20 mouse cellular contexts compared by ENCODE assay signal in genomic region chr11:66522376-66522775, GRCm38 (mm10). TPM values are rescaled to one million over a fixed set of nuclear protein-coding genes. Genes with fewer than 3 reads are reported as not detected.
DNase-seq lines count a peak whose midpoint lies in the region; ATAC-seq and TF ChIP-seq lines count a peak whose summit lies in the region.
"Had no signal": no experiment of that assay in that cellular context is flagged by ENCODE, and none has a peak within 500 bp of the region (broad histone marks: within the 10 kb centered on the region; RNA-seq: fewer than 3 reads in every experiment).

No protein-coding gene starts in this region.

- TF ChIP-seq CTCF in brain, embryonic 14.5 days (IDR thresholded peaks at IDR 0.05; ENCODE audit: borderline replicate concordance, extremely low read depth, insufficient read depth, insufficient read length): no peak
- TF ChIP-seq CTCF in lung, postnatal 0 days (IDR thresholded peaks at IDR 0.05): no peak

- peak; percentile 17 for DNase-seq in forebrain, embryonic 14.5 days (ENCODE audit: low spot score)
- DNase-seq in forebrain, embryonic 11.5 days (ENCODE audit: low spot score): no peak
- peak; percentile 44 to 76 for DNase-seq in layer of hippocampus, adult 18-20 months (ENCODE audit: low spot score in 2 of 2)
- DNase-seq in layer of hippocampus, postnatal 10 days (ENCODE audit: low spot score in 2 of 2): no peak
- peak; percentile 39 for DNase-seq in brain, embryonic 14.5 days (ENCODE audit: low read depth)
- no peak for DNase-seq in spleen, adult 12 weeks (ENCODE audit: low spot score)
- DNase-seq in lung, postnatal 0 days (ENCODE audit: low spot score): no peak
- DNase-seq: adrenal gland, adult 2 months; cerebellum, adult 11 months; cerebellum, postnatal 14 days; embryo, embryonic 11 days; gastrocnemius, postnatal 10 days; kidney, adult 9 months; kidney, postnatal 36 days; thymus, postnatal 36 days had no signal

- H3K36me3 ChIP-seq in forebrain, embryonic 14.5 days (ENCODE audit: control insufficient read depth, insufficient read depth, low read length): no peaks in the 10 kb centered on the region
- no peaks in the 10 kb centered on the region for H3K36me3 ChIP-seq in forebrain, embryonic 11.5 days (ENCODE audit: control insufficient read depth, insufficient read depth, low read length)
- no peaks in the 10 kb centered on the region for H3K36me3 ChIP-seq in midbrain, embryonic 16.5 days (ENCODE audit: control insufficient read depth, insufficient read depth, low read length)
- no peaks in the 10 kb centered on the region for H3K36me3 ChIP-seq in lung, postnatal 0 days (ENCODE audit: insufficient read depth, low read length)
- H3K36me3 ChIP-seq: embryonic facial prominence, embryonic 15.5 days had no signal

- H3K9me3 ChIP-seq in forebrain, embryonic 14.5 days (replicated peaks; ENCODE audit: control insufficient read depth, low read length): no peaks in the 10 kb centered on the region
- H3K9me3 ChIP-seq in forebrain, embryonic 11.5 days (ENCODE audit: control insufficient read depth, low read length): no peaks in the 10 kb centered on the region
- no peaks in the 10 kb centered on the region for H3K9me3 ChIP-seq in midbrain, embryonic 16.5 days (replicated peaks; ENCODE audit: control insufficient read depth, low read length, poor library complexity, severe bottlenecking)
- no peaks in the 10 kb centered on the region for H3K9me3 ChIP-seq in lung, postnatal 0 days (ENCODE audit: low read length)
- H3K9me3 ChIP-seq: embryonic facial prominence, embryonic 15.5 days had no signal

- no peak overlapping the region for H3K27ac ChIP-seq in forebrain, embryonic 14.5 days (ENCODE audit: low read depth, low read length)
- H3K27ac ChIP-seq in forebrain, embryonic 11.5 days (ENCODE audit: low read depth, low read length): no peak overlapping the region
- H3K27ac ChIP-seq in midbrain, embryonic 16.5 days (ENCODE audit: low read length): no peak overlapping the region
- H3K27ac ChIP-seq in lung, postnatal 0 days (ENCODE audit: low read length): no peak overlapping the region
- H3K27ac ChIP-seq: embryonic facial prominence, embryonic 15.5 days had no signal

- no peak for TF ChIP-seq POLR2A in brain, embryonic 14.5 days (IDR thresholded peaks at IDR 0.05; ENCODE audit: borderline replicate concordance, extremely low read depth, insufficient read depth, insufficient read length, poor library complexity, severe bottlenecking)

- peaks cover 25% of the 10 kb centered on the region for H3K27me3 ChIP-seq in forebrain, embryonic 14.5 days (replicated peaks; ENCODE audit: control insufficient read depth, insufficient read depth, low read length)
- H3K27me3 ChIP-seq in forebrain, embryonic 11.5 days (ENCODE audit: control insufficient read depth, insufficient read depth, low read length): peaks cover 37% of the 10 kb centered on the region
- H3K27me3 ChIP-seq in midbrain, embryonic 16.5 days (ENCODE audit: control insufficient read depth, insufficient read depth, low read depth, low read length): peaks cover 20% of the 10 kb centered on the region
- H3K27me3 ChIP-seq in lung, postnatal 0 days (replicated peaks; ENCODE audit: insufficient read depth, low read length): peaks cover 37% of the 10 kb centered on the region

- no peak overlapping the region for H3K4me2 ChIP-seq in forebrain, embryonic 14.5 days (ENCODE audit: low read length)
- no peak overlapping the region for H3K4me2 ChIP-seq in forebrain, embryonic 11.5 days (ENCODE audit: low read depth, low read length, severe bottlenecking)
- H3K4me2 ChIP-seq in midbrain, embryonic 16.5 days (ENCODE audit: low read length): peak overlapping the region; percentile 78; the same call in 1 of the 2 replicates
- H3K4me2 ChIP-seq in lung, postnatal 0 days (replicated peaks; ENCODE audit: low read depth, low read length): no peak overlapping the region
- H3K4me2 ChIP-seq: embryonic facial prominence, embryonic 15.5 days had no signal

- peaks cover 5% of the 10 kb centered on the region for H3K4me1 ChIP-seq in forebrain, embryonic 14.5 days (ENCODE audit: control insufficient read depth, insufficient read depth, low read length)
- 0 out of 2 replicates have a peak, but pooled peaks cover 4% of the 10 kb centered on the region for H3K4me1 ChIP-seq in forebrain, embryonic 11.5 days (replicated peaks; ENCODE audit: control insufficient read depth, insufficient read depth, low read length)
- H3K4me1 ChIP-seq in midbrain, embryonic 16.5 days (ENCODE audit: control insufficient read depth, insufficient read depth, low read length): no peaks in the 10 kb centered on the region; the same call in none of the 2 replicates
- H3K4me1 ChIP-seq in lung, postnatal 0 days (ENCODE audit: insufficient read depth, low read depth, low read length): no peaks in the 10 kb centered on the region

- 68% methylated on average over 4 of the region's 4 CpGs for WGBS in forebrain, embryonic 14.5 days
- 88% methylated on average over 4 of the region's 4 CpGs for WGBS in forebrain, embryonic 11.5 days
- WGBS in midbrain, embryonic 16.5 days: 76% methylated on average over 4 of the region's 4 CpGs
- 71% methylated on average over 4 of the region's 4 CpGs for WGBS in lung, postnatal 0 days

- no peak overlapping the region for H3K9ac ChIP-seq in forebrain, embryonic 14.5 days (ENCODE audit: low read length)
- H3K9ac ChIP-seq in forebrain, embryonic 11.5 days (ENCODE audit: low read length): no peak overlapping the region
- no peak overlapping the region for H3K9ac ChIP-seq in midbrain, embryonic 16.5 days (ENCODE audit: low read depth, low read length)
- no peak overlapping the region for H3K9ac ChIP-seq in lung, postnatal 0 days (replicated peaks; ENCODE audit: low read depth)
- H3K9ac ChIP-seq: embryonic facial prominence, embryonic 15.5 days had no signal

- no peak overlapping the region for H3K4me3 ChIP-seq in forebrain, embryonic 14.5 days (ENCODE audit: low read depth, low read length)
- H3K4me3 ChIP-seq in forebrain, embryonic 11.5 days (ENCODE audit: low read depth, low read length): no peak overlapping the region
- H3K4me3 ChIP-seq in midbrain, embryonic 16.5 days (ENCODE audit: low read depth, low read length): no peak overlapping the region
- H3K4me3 ChIP-seq in lung, postnatal 0 days (ENCODE audit: low read depth, low read length): no peak overlapping the region
- H3K4me3 ChIP-seq: embryonic facial prominence, embryonic 15.5 days had no signal

- no peak for ATAC-seq in forebrain, embryonic 14.5 days
- ATAC-seq in forebrain, embryonic 11.5 days (replicated peaks; ENCODE audit: low FRiP score): no peak
- no peak for ATAC-seq in midbrain, embryonic 16.5 days
- no peak for ATAC-seq in lung, postnatal 0 days
- ATAC-seq: inflammation-experienced regulatory T-cells, adult 6 months had no signal

- TF ChIP-seq EP300 in lung, postnatal 0 days (IDR thresholded peaks at IDR 0.05): no peak

RNA-seq across cellular contexts. Expression of gene Shisa6, which starts 3.4 kb away (rescaled TPM):
- polyA plus RNA-seq in forebrain, embryonic 14.5 days (2014; fragmentation: Nextera tagmentation; extraction: Ambion mirVana): 1.7 and 2.0 TPM in 2 replicates
- 0.40 and 0.56 TPM in 2 replicates for polyA plus RNA-seq in forebrain, embryonic 11.5 days (2014; fragmentation: Nextera tagmentation; extraction: Ambion mirVana)
- 100 to 1,000 TPM; 152 to 163 TPM for total RNA-seq in layer of hippocampus, adult 18-20 months (2021)
- total RNA-seq in layer of hippocampus, postnatal 10 days (2021): 100 to 1,000 TPM; 190 to 219 TPM
- 5.1 and 10.7 TPM in 2 replicates for polyA plus RNA-seq in brain, embryonic 14.5 days (2012; rRNA removed)
- polyA plus RNA-seq in midbrain, embryonic 16.5 days (2015; fragmentation: Nextera tagmentation; extraction: Ambion mirVana): 3.4 and 3.9 TPM in 2 replicates
- polyA plus RNA-seq in lung, postnatal 0 days (2015; fragmentation: Nextera tagmentation; extraction: Ambion mirVana): 0.61 and 0.67 TPM in 2 replicates
- total RNA-seq: MEL had no signal
- polyA plus RNA-seq: inflammation-experienced regulatory T-cells, adult 6 months; liver, embryonic 16.5 days had no signal

Comparison
In these comparisons a context has a peak if more than half of its experiments do, and no peak if none do; other contexts are left out.
1. DNase-seq: peak in forebrain, embryonic 14.5 days (single experiment), layer of hippocampus, adult 18-20 months (2 of 2) and brain, embryonic 14.5 days (single experiment); none in forebrain, embryonic 11.5 days (single experiment), layer of hippocampus, postnatal 10 days (0 of 2), spleen, adult 12 weeks (single experiment) and lung, postnatal 0 days (single experiment).